Mouse (Mus musculus) kidney, adult 18-20 months (tissue): ENCODE results near the gene Sgsm2.
A peak's percentile ranks its signal among the peaks of the same experiment; 100 is the strongest.
"Not testable (repeated sequence)": the region's sequence is repeated elsewhere in the genome, so short reads cannot be mapped to it uniquely, and the experiment has no call there.

Source experiments
- DNase-seq: peaks from one replicate; pipeline ENCODE4 v3.0.0; 2021

Sgsm2 gene

DNA sequence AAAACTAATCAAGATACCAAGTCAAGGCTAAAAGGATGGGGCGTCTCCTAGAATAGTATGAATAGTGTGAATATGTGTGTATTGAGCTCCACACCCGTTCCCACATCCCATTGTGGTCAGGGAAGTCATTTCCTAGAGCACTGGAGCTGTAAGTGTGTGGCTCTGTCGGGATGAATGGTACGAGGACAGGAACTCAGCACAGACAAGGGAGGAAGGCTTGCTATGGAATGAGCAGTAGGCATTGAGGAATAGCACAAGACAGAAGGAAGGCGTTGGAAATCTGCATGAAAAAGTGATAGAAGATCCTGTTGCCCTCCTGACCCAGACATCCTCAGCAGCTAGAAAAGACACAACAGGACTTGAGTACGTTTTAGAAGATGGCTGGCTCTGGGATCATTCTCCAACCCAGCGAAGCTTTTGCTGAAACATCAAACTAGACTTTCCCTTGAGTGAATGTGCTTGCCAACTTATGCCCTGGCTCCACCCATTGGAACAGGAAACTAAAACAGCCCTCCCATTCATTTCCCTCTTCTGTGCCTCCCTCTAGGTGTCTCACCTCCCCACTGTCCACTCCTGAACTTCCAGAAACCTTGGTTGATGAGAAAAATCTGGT lies 69.0 kb downstream of the Sgsm2 start:
- peak; percentile 29 for DNase-seq

- no peak for DNase-seq
These were observed 70.2 kb downstream of the Sgsm2 start for GRCm38 (mm10) chr11:74826702-74827101.

DNA sequence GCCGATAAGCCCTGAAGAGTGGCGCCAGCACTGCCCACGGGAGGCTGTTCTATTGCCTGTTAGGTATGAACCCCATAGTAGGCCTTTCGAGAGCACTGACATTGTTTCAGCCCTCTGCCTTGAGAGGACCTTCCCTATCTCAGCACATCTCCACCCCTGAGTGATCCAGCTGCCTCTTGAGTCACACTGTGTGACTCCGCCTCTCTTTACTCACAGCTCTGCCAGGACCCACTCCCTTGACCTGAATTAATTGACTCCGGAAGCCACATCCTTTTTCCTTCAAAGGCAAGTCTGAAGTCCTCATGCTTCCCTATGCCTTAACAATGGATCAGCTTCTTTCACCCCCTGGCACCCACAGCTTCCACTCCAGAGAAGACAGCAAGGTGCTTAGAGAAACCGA lies 70.7 kb downstream of the Sgsm2 start:
- DNase-seq = no peak

DNA sequence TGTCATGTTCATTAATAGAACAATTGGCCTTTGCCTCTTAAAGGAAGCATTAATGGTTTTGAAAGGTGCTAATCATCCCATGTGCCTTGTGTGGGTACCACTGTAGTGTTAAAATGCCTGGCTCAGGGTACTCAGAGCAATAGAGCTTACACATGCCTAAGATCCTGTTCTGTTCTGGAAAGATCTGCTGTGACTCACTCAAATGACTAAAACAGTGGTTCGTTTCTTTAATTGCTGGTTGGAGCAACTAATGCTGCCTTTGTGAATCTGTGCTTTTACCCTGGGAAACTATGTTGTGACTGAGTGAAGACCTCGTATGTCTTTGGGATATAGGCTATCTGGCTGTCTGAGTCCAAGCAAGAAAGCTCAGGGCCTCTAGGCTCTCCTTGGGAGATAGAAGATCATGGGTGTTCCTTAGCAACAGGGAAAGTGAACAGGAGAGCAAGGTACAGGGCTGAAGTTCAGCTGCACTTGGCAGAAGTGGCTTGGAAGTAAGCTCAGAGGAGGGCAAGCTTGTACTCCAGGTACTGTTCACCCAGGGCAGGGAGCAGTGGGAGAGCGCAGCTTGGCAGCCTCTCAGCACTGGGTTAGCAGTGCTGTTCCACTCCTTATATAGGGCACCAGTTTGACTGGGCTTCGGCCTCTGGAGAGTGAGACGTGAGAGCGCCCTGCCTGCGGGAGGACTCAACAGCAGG lies 74.0 kb downstream of the Sgsm2 start:
- peak; percentile 69 for DNase-seq

DNA sequence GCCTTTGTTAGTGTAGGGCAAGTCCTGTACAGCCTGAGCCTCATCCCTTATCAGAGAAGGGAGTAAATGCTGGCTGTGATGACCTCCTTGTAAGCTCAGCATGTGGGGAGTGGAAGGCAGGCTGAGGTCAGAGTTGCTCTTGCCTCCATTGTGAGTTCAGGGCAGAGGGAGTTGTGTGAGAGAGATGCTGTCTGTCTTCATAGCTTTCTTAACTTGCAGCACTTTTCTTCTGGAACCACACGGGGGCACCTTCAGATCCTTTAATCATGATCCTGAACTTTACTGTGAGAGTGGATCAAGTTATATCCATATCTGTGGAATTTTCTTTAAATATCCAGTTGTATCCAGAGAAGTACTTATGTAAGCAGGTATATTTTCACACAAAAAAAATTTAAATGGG lies 75.4 kb downstream of the Sgsm2 start:
- peak; percentile 53 for DNase-seq

DNA sequence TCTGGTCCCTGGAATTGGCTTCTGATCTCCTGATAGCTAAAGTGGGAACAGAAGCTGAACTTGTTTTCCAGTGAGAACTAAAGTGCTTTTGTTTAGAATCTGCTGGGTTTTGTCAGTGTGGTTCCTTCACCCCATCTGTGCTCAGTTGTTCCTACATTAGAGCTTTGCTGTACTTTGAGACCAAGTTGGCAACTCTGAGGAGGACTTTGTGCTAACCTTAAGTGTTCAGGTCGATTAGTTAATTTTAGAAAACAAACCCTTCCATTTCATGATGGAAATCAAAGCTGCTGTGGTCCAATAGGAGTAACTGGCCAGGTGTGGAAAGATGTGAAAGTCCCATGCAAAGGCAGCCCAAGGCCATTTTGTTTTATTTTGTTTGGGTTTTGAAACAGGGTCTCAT lies 75.9 kb downstream of the Sgsm2 start:
- no peak for DNase-seq

DNA sequence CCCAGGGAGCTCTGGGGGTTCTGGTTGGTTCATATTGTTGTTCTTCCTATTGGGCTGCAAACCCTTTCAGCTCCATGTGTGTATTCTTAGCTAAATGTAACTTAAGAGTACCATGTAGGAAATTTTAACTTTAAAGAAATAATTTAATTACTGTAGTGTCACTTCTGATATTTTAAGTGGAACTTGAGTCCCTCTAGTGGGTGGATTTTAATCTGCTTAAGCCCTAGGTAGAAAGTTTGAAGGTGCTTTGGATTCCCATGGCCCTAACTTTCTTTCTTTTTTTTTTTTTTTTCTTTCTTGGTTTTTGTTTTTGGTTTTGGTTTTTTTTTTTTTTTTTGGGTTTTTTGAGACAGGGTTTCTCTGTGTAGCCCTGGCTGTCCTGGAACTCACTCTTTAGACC lies 81.1 kb downstream of the Sgsm2 start:
- DNase-seq = no peak

DNA sequence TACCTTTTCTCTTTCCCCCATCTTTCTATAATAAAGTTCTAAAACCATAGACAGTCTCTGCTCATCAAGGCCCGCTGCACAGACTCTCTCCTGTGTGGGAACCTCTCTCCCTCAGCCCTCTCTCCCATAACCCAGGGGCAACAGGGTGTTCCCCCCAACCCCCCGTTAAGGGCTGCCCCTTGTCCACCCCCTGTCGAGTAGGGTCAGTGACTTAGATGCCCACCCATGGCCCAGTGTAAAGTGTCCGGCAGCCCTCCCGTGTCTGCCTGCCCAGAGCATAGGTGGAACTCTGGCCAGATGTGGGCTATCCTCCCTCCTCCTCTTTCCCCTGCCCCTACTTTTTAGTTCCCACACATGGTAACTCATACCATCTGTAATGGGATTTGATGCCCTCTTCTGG lies 85.3 kb downstream of the Sgsm2 start:
- no peak for DNase-seq

DNA sequence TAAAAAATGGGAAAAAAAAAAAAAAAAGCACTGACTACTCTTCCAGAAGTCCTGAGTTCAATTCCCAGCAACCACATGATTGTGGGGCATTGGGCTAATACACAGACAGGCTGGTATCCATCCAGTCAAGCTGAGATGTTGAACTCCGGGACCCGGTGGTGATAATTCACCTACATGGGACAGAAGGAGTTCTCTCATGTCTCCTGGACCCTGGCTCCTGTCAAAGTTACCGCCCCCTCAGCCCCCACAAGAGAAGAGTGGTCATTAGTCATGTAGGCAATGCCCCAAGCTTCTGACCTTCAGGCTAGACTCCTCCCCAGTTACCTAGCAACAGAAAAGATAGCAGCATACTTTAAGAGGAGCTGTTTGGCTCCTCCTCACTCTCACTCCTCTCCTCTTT lies 85.8 kb downstream of the Sgsm2 start:
- not testable (repeated sequence) for DNase-seq

- DNase-seq = no peak
These were observed 86.7 kb downstream of the Sgsm2 start for GRCm38 (mm10) chr11:74810134-74810533.

GRCm38 (mm10) chr11:74808251-74808853 lies 88.5 kb downstream of the Sgsm2 start:
- DNase-seq = no peak

GRCm38 (mm10) chr11:74807246-74807882 lies 89.5 kb downstream of the Sgsm2 start:
- DNase-seq = no peak

- no peak for DNase-seq
These were observed 92.7 kb downstream of the Sgsm2 start for GRCm38 (mm10) chr11:74804081-74804627.

DNA sequence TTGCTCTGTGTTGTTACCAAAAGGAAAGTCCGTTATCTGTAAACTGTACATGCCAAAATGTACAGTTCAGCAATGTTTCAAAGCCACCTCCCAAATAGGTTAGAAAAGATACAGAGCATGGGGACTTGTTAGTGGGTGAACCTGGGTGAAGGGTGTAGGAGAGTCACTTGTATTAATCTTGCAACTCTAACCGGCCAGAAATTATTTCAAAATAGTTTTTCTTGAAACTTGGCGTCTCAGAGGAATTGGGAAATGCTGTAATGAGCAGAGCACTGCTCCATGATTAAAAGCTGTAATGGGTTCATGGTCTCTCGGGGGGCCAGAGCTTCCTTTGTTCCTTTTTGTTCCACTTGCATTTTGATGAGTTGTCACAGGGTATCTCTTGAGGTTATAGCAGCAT lies 96.2 kb downstream of the Sgsm2 start:
- no peak for DNase-seq
